Mouse (Mus musculus) heart, postnatal 4 days (tissue): ENCODE results near the gene Bloc1s4. TPM values are rescaled to one million over a fixed set of nuclear protein-coding genes. Genes with fewer than 3 reads are reported as not detected.

ENCODE experiments used
- DNase-seq: peaks from one replicate; pipeline ENCODE4 v3.0.0; 2021
- total RNA-seq, 2 experiments: library from RNA; stranded (reverse); gene quantifications; 2 replicates each; pipeline ENCODE4 v1.2.3; 2021

Bloc1s4 gene
- total RNA-seq, 2 experiments from 2014 or later = 11.6 to 13.7 TPM

GRCm38 (mm10) chr5:36739829-36740228 is 8.6 kb downstream of the Bloc1s4 start:
- DNase-seq = peak; percentile 62

- DNase-seq = peak; percentile 49
Observed at GRCm38 (mm10) chr5:36738799-36739615, 9.4 kb downstream of the Bloc1s4 start.

GRCm38 (mm10) chr5:36737765-36738164 is 10.7 kb downstream of the Bloc1s4 start:
- DNase-seq = no peak

GRCm38 (mm10) chr5:36736009-36736408 is 12.4 kb downstream of the Bloc1s4 start:
- peak; percentile 39 for DNase-seq

GRCm38 (mm10) chr5:36735106-36735505 is 13.3 kb downstream of the Bloc1s4 start:
- no peak for DNase-seq

- no peak for DNase-seq
Observed at GRCm38 (mm10) chr5:36733405-36733804, 15.0 kb downstream of the Bloc1s4 start.

GRCm38 (mm10) chr5:36731901-36732652 is 16.4 kb downstream of the Bloc1s4 start:
- no peak for DNase-seq

GRCm38 (mm10) chr5:36730689-36731088 is 17.8 kb downstream of the Bloc1s4 start:
- DNase-seq = no peak

GRCm38 (mm10) chr5:36729923-36730322 is 18.5 kb downstream of the Bloc1s4 start:
- no peak for DNase-seq

GRCm38 (mm10) chr5:36729086-36729473 is 19.4 kb downstream of the Bloc1s4 start:
- no peak for DNase-seq

GRCm38 (mm10) chr5:36728403-36729085 is 19.9 kb downstream of the Bloc1s4 start:
- DNase-seq = no peak

GRCm38 (mm10) chr5:36727776-36728175 is 20.7 kb downstream of the Bloc1s4 start:
- no peak for DNase-seq

- no peak for DNase-seq
Observed at GRCm38 (mm10) chr5:36727136-36727535, 21.3 kb downstream of the Bloc1s4 start.

- no peak for DNase-seq
Observed at GRCm38 (mm10) chr5:36726387-36726801, 22.1 kb downstream of the Bloc1s4 start.

- no peak for DNase-seq
Observed at GRCm38 (mm10) chr5:36725861-36726260, 22.6 kb downstream of the Bloc1s4 start.

- no peak for DNase-seq
Observed at GRCm38 (mm10) chr5:36724274-36724673, 24.2 kb downstream of the Bloc1s4 start.

- no peak for DNase-seq
Observed at GRCm38 (mm10) chr5:36723356-36723755, 25.1 kb downstream of the Bloc1s4 start.

- peak; percentile 45 for DNase-seq
Observed at GRCm38 (mm10) chr5:36722415-36722856, 26.0 kb downstream of the Bloc1s4 start.

- DNase-seq = no peak
Observed at GRCm38 (mm10) chr5:36720710-36721375, 27.6 kb downstream of the Bloc1s4 start.

GRCm38 (mm10) chr5:36720219-36720618 is 28.2 kb downstream of the Bloc1s4 start:
- no peak for DNase-seq

GRCm38 (mm10) chr5:36719601-36720000 is 28.8 kb downstream of the Bloc1s4 start:
- no peak for DNase-seq

GRCm38 (mm10) chr5:36719135-36719534 is 29.3 kb downstream of the Bloc1s4 start:
- DNase-seq = no peak
